10 mouse cellular contexts compared by ENCODE assay signal in genomic region chr4:73444715-73445114, GRCm38 (mm10). TPM values are rescaled to one million over a fixed set of nuclear protein-coding genes. Genes with fewer than 3 reads are reported as not detected.
DNase-seq lines count a peak whose midpoint lies in the region; ATAC-seq and TF ChIP-seq lines count a peak whose summit lies in the region.
"Had no signal": no experiment of that assay in that cellular context is flagged by ENCODE, and none has a peak within 500 bp of the region (broad histone marks: within the 10 kb centered on the region; RNA-seq: fewer than 3 reads in every experiment).

No protein-coding gene starts in this region.

- no peak for TF ChIP-seq EP300 in heart, adult 2 months (IDR thresholded peaks at IDR 0.05; ENCODE audit: insufficient read depth, low read depth, low read length)

- H3K9me3 ChIP-seq in kidney, postnatal 0 days (replicated peaks; ENCODE audit: low read length): no peaks in the 10 kb centered on the region
- no peaks in the 10 kb centered on the region for H3K9me3 ChIP-seq in midbrain, embryonic 13.5 days
- H3K9me3 ChIP-seq: heart, embryonic 13.5 days had no signal

- H3K36me3 ChIP-seq in kidney, postnatal 0 days (ENCODE audit: insufficient read depth, low read length): no peaks in the 10 kb centered on the region
- H3K36me3 ChIP-seq in midbrain, embryonic 13.5 days: no peaks in the 10 kb centered on the region
- H3K36me3 ChIP-seq in heart, adult 2 months (ENCODE audit: control insufficient read depth, insufficient read depth, low read length): no peaks in the 10 kb centered on the region
- H3K36me3 ChIP-seq: heart, embryonic 13.5 days had no signal

- H3K27me3 ChIP-seq in kidney, postnatal 0 days (ENCODE audit: insufficient read depth, low read length): no peaks in the 10 kb centered on the region
- no peaks in the 10 kb centered on the region for H3K27me3 ChIP-seq in midbrain, embryonic 13.5 days
- no peaks in the 10 kb centered on the region for H3K27me3 ChIP-seq in heart, adult 2 months (ENCODE audit: control insufficient read depth, insufficient read depth, low read length)
- H3K27me3 ChIP-seq: heart, embryonic 13.5 days; Patski had no signal

- 48% methylated on average over 7 of the region's 7 CpGs for WGBS in kidney, postnatal 0 days
- WGBS in midbrain, embryonic 13.5 days: 58% methylated on average over 7 of the region's 7 CpGs
- 51% methylated on average over 7 of the region's 7 CpGs for WGBS in heart, adult 2 months

- H3K4me1 ChIP-seq in kidney, postnatal 0 days (replicated peaks; ENCODE audit: insufficient read depth, low read length): no peaks in the 10 kb centered on the region
- H3K4me1 ChIP-seq in midbrain, embryonic 13.5 days (replicated peaks): no peaks in the 10 kb centered on the region
- no peaks in the 10 kb centered on the region for H3K4me1 ChIP-seq in heart, adult 2 months (ENCODE audit: control insufficient read depth, insufficient read depth, low read length)
- H3K4me1 ChIP-seq: heart, embryonic 13.5 days had no signal

- H3K79me2 ChIP-seq in heart, adult 2 months (replicated peaks; ENCODE audit: control insufficient read depth, insufficient read depth, low read length): no peaks in the 10 kb centered on the region

- no peak for TF ChIP-seq POLR2A in heart, adult 2 months (IDR thresholded peaks at IDR 0.05; ENCODE audit: insufficient read depth, low read depth, low read length)

- peak; percentile 22; the same call in 1 of the 2 replicates for TF ChIP-seq CTCF in gastrocnemius, adult 2 months (IDR thresholded peaks at IDR 0.05)
- TF ChIP-seq CTCF in kidney, postnatal 0 days (IDR thresholded peaks at IDR 0.05; ENCODE audit: low read depth): peak; percentile 70
- TF ChIP-seq CTCF in heart, adult 2 months (IDR thresholded peaks at IDR 0.05): no peak

- no peak overlapping the region for H3K4me3 ChIP-seq in gastrocnemius, adult 2 months
- no peak overlapping the region for H3K4me3 ChIP-seq in kidney, postnatal 0 days (replicated peaks; ENCODE audit: low read depth, low read length)
- H3K4me3 ChIP-seq in midbrain, embryonic 13.5 days (replicated peaks): no peak overlapping the region
- no peak overlapping the region for H3K4me3 ChIP-seq in heart, adult 2 months
- H3K4me3 ChIP-seq: heart, embryonic 13.5 days had no signal

- H3K27ac ChIP-seq in gastrocnemius, adult 2 months: no peak overlapping the region
- H3K27ac ChIP-seq in kidney, postnatal 0 days: no peak overlapping the region
- no peak overlapping the region for H3K27ac ChIP-seq in midbrain, embryonic 13.5 days
- H3K27ac ChIP-seq in heart, adult 2 months: no peak overlapping the region
- H3K27ac ChIP-seq: heart, embryonic 13.5 days had no signal

- no peak overlapping the region for H3K4me2 ChIP-seq in kidney, postnatal 0 days (ENCODE audit: low read length)
- no peak overlapping the region for H3K4me2 ChIP-seq in midbrain, embryonic 13.5 days (replicated peaks)
- H3K4me2 ChIP-seq: heart, embryonic 13.5 days had no signal

- H3K9ac ChIP-seq in kidney, postnatal 0 days (ENCODE audit: low read depth, low read length): no peak overlapping the region
- no peak overlapping the region for H3K9ac ChIP-seq in midbrain, embryonic 13.5 days (replicated peaks)
- H3K9ac ChIP-seq in heart, adult 2 months (ENCODE audit: low read depth, low read length): no peak overlapping the region
- H3K9ac ChIP-seq: heart, embryonic 13.5 days had no signal

- no peak for DNase-seq in gastrocnemius, adult 2 months
- DNase-seq in gastrocnemius, postnatal 36 days: no peak
- peak; percentile 67 for DNase-seq in A20 (ENCODE audit: low read depth, low spot score)
- peak; percentile 4 for DNase-seq in embryo, embryonic 11.5 days (ENCODE audit: low read depth, low spot score)
- peak; percentile 46 for DNase-seq in kidney, postnatal 0 days (ENCODE audit: low spot score)
- no peak for DNase-seq in heart, adult 2 months

- intact Hi-C loops in gastrocnemius, adult 2 months (cut with DNase I): no loop called here
- intact Hi-C loops in gastrocnemius, postnatal 36 days (cut with DNase I): no loop called here
- intact Hi-C loops in heart, adult 2 months (cut with DNase I): no loop called here

- ATAC-seq in kidney, postnatal 0 days (replicated peaks; ENCODE audit: low FRiP score, low read depth): no peak
- ATAC-seq in midbrain, embryonic 13.5 days: peak; percentile 60
- no peak for ATAC-seq in megakaryocyte-erythroid progenitor cell, adult 5-6 weeks (replicated peaks; ENCODE audit: low FRiP score, low TSS enrichment, poor library complexity, severe bottlenecking)
- ATAC-seq: Patski had no signal

RNA-seq across cellular contexts. Expression of gene Gm11487, which starts 39.8 kb away (rescaled TPM):
- total RNA-seq in gastrocnemius, adult 2 months (2021): not detected
- not detected for total RNA-seq in gastrocnemius, postnatal 36 days (2021)
- polyA plus RNA-seq in kidney, postnatal 0 days (2015; fragmentation: Nextera tagmentation; extraction: Ambion mirVana): not detected in 2 replicates
- not detected in 2 replicates for polyA plus RNA-seq in midbrain, embryonic 13.5 days (2015; fragmentation: Nextera tagmentation; extraction: Ambion mirVana)
- not detected for total RNA-seq in heart, adult 2 months (2021)
- not detected in 2 replicates for polyA plus RNA-seq in heart, adult 2 months (2012; rRNA removed)
- total RNA-seq in megakaryocyte-erythroid progenitor cell, adult 5-6 weeks (2014; fragmentation: Nextera tagmentation): not detected in 2 replicates
- not detected in 2 replicates for total RNA-seq in megakaryocyte-erythroid progenitor cell, adult 5-6 weeks (2017)
- polyA plus RNA-seq: heart, embryonic 13.5 days; Patski had no signal

Comparison
In these comparisons a context has a peak if more than half of its experiments do, and no peak if none do; other contexts are left out.
1. DNase-seq: peak in A20 (single experiment), embryo, embryonic 11.5 days (single experiment) and kidney, postnatal 0 days (single experiment); none in gastrocnemius, adult 2 months (single experiment), gastrocnemius, postnatal 36 days (0 of 2) and heart, adult 2 months (0 of 2).